Mouse (Mus musculus): ENCODE results near the gene Usp35. TPM values are rescaled to one million over a fixed set of nuclear protein-coding genes. Genes with fewer than 3 reads are reported as not detected.

Gene Usp35
- polyA plus RNA-seq, 2 experiments: 0.14 to 0.36 TPM

DNA sequence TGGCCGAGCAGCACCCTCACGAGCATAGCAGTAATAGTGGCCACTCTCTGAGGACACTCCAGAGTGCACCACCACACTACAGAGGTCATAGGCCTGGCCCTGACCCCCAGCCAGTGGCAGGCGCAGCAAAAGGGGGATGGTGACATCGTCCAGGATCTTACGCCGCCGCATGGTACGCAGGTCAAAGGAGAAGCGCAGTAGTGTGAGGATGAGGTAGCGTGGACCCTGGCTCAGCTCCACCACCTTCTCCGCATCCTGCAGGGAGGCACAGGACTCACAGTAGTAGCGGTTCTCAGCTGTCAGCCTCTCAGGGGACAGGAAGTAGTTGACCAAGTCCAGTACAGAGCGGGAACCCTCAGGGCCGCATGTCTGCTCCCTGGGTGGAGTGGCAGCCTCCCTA, 20.2 kb downstream of the Usp35 start:
- no peak overlapping the region for H3K4me2 ChIP-seq (ENCODE audit: low read depth)
- no peak for TF ChIP-seq CTCF (IDR thresholded peaks at IDR 0.05; ENCODE audit: low read depth)
- no peak for TF ChIP-seq EP300 (IDR thresholded peaks at IDR 0.05; ENCODE audit: low read depth)
- H3K27me3 ChIP-seq (ENCODE audit: control insufficient read depth, insufficient read depth, low read length): no peaks in the 10 kb centered on the region
- no peaks in the 10 kb centered on the region for H3K4me1 ChIP-seq (replicated peaks; ENCODE audit: control insufficient read depth in 2 of 2, insufficient read depth in 2 of 2, low read length in 1 of 2)
- H3K9ac ChIP-seq (replicated peaks): no peak overlapping the region
- ATAC-seq (ENCODE audit: insufficient read depth) (no peak), DNase-seq (ENCODE audit: low read depth in 3 of 3, low spot score in 3 of 3) (no peak)
- H3K27ac ChIP-seq: no peak overlapping the region
- WGBS (ENCODE audit: insufficient replicate concordance): 83% methylated on average over 14 of the region's 14 CpGs
- no peaks in the 10 kb centered on the region for H3K9me3 ChIP-seq (ENCODE audit: control insufficient read depth, low read length)
- H3K4me3 ChIP-seq (ENCODE audit: insufficient read depth in 1 of 2, low read depth in 2 of 2, low read length in 2 of 2): no peak overlapping the region
- H3K36me3 ChIP-seq (replicated peaks; ENCODE audit: control insufficient read depth, insufficient read depth, low read depth): no peaks in the 10 kb centered on the region

- no peak overlapping the region for H3K9ac ChIP-seq (replicated peaks)
- H3K27me3 ChIP-seq (ENCODE audit: control insufficient read depth, insufficient read depth, low read length): no peaks in the 10 kb centered on the region
- DNase-seq (ENCODE audit: low read depth in 3 of 3, low spot score in 3 of 3) (no peak), ATAC-seq (ENCODE audit: insufficient read depth) (no peak)
- H3K4me3 ChIP-seq (ENCODE audit: insufficient read depth in 1 of 2, low read depth in 2 of 2, low read length in 2 of 2): no peak overlapping the region
- WGBS (ENCODE audit: insufficient replicate concordance): 69% methylated on average over 3 of the region's 3 CpGs
- no peaks in the 10 kb centered on the region for H3K9me3 ChIP-seq (ENCODE audit: control insufficient read depth, low read length)
- no peaks in the 10 kb centered on the region for H3K4me1 ChIP-seq (replicated peaks; ENCODE audit: control insufficient read depth in 2 of 2, insufficient read depth in 2 of 2, low read length in 1 of 2)
- H3K4me2 ChIP-seq (ENCODE audit: low read depth): no peak overlapping the region
- H3K36me3 ChIP-seq (replicated peaks; ENCODE audit: control insufficient read depth, insufficient read depth, low read depth): no peaks in the 10 kb centered on the region
- TF ChIP-seq CTCF (IDR thresholded peaks at IDR 0.05; ENCODE audit: low read depth) (no peak), EP300 (IDR thresholded peaks at IDR 0.05; ENCODE audit: low read depth) (no peak)
- H3K27ac ChIP-seq: no peak overlapping the region
These were observed 21.5 kb downstream of the Usp35 start for GRCm38 (mm10) chr7:97310341-97310635.

DNA sequence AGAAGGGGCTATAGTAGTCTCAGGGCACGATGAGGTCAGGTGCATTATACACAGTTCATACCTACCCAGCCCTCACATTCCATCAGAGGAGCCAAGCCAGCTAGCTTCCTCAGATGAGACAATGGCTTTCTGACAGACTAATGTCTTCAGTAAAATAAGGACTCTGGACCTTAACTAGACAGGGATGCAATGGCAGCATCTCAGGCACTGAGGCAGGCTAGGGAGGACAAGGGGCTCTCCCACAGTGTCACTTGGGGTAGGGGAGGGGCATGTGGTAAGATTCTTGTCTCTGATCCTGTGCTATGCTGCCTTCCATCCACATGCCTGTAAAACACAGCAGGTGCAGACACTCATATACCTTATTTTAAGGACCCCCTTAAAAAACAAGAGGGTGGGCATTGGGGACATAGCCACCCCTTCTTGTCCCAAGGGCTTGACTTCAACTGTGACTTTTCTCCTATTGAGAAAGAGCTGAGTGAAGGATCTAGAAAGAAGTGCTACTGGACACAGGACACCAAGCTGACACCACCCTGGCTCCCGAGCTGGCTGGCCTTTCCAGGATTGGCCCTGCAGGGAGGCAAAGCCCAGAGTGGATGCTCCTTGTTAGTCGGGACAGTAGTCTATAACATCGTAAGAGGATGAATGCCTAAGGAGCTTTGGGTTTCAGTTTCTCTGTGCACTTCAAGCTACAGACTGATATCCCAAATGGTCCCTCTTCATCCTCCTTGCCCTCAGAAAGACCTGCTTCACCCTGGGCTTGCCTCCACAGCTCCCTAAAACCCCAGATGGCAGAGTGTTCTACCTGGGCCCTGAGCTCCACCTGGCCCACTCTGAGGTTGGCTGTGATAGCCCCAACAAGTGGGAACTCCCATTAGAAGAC, 22.1 kb downstream of the Usp35 start:
- ATAC-seq (ENCODE audit: insufficient read depth) (no peak), DNase-seq (ENCODE audit: low read depth in 3 of 3, low spot score in 3 of 3) (no peak)
- Histone ChIP-seq H3K36me3 (replicated peaks; ENCODE audit: control insufficient read depth, insufficient read depth, low read depth) (no peaks in the 10 kb centered on the region), H3K4me1 (replicated peaks; ENCODE audit: control insufficient read depth in 2 of 2, insufficient read depth in 2 of 2, low read length in 1 of 2) (no peaks in the 10 kb centered on the region), H3K4me3 (ENCODE audit: insufficient read depth in 1 of 2, low read depth in 2 of 2, low read length in 2 of 2) (no peak overlapping the region), H3K27ac (no peak overlapping the region), H3K9me3 (ENCODE audit: control insufficient read depth, low read length) (no peaks in the 10 kb centered on the region), H3K27me3 (ENCODE audit: control insufficient read depth, insufficient read depth, low read length) (no peaks in the 10 kb centered on the region), H3K9ac (replicated peaks) (no peak overlapping the region), H3K4me2 (ENCODE audit: low read depth) (no peak overlapping the region)
- 77% methylated on average over 4 of the region's 4 CpGs for WGBS (ENCODE audit: insufficient replicate concordance)
- TF ChIP-seq EP300 (IDR thresholded peaks at IDR 0.05; ENCODE audit: low read depth): no peak
- TF ChIP-seq CTCF (IDR thresholded peaks at IDR 0.05; ENCODE audit: low read depth): no peak

DNA sequence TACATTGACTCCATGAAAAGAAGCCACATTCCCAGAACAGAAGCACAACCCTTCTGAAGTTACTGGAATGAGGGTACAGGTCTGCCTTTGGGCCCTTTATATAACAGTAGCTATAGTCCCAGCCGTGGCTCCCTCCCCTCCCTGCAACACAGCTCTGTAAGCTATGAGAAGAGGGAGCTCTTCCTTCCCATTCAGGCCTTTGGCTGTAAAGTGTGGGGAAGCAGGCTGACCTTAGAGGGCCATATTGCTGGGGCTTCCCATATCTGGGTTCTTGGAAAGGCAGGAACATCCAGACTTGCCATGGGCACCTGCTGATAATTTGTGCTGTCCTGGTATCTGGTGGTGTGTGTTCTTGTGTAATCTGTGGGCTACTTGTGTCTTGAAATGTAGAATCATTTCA, 24.3 kb downstream of the Usp35 start:
- WGBS (ENCODE audit: insufficient replicate concordance): 60% methylated on average over 1 of the region's 1 CpGs
- ATAC-seq (ENCODE audit: insufficient read depth) (no peak), DNase-seq (ENCODE audit: low read depth in 3 of 3, low spot score in 3 of 3) (no peak)

GRCm38 (mm10) chr7:97306813-97307212, 25.0 kb downstream of the Usp35 start:
- TF ChIP-seq EP300 (IDR thresholded peaks at IDR 0.05; ENCODE audit: low read depth) (no peak), CTCF (IDR thresholded peaks at IDR 0.05; ENCODE audit: low read depth) (no peak)
- no peak overlapping the region for H3K4me3 ChIP-seq (ENCODE audit: insufficient read depth in 1 of 2, low read depth in 2 of 2, low read length in 2 of 2)
- no peak overlapping the region for H3K4me2 ChIP-seq (ENCODE audit: low read depth)
- no peak overlapping the region for H3K27ac ChIP-seq
- no peak for DNase-seq (ENCODE audit: low read depth in 3 of 3, low spot score in 3 of 3)
- no peak overlapping the region for H3K9ac ChIP-seq (replicated peaks)
- H3K9me3 ChIP-seq (ENCODE audit: control insufficient read depth, low read length): no peaks in the 10 kb centered on the region
- no peaks in the 10 kb centered on the region for H3K36me3 ChIP-seq (replicated peaks; ENCODE audit: control insufficient read depth, insufficient read depth, low read depth)
- WGBS (ENCODE audit: insufficient replicate concordance): 83% methylated on average over 2 of the region's 2 CpGs
- ATAC-seq (ENCODE audit: insufficient read depth): no peak
- H3K27me3 ChIP-seq (ENCODE audit: control insufficient read depth, insufficient read depth, low read length): no peaks in the 10 kb centered on the region
- H3K4me1 ChIP-seq (replicated peaks; ENCODE audit: control insufficient read depth in 2 of 2, insufficient read depth in 2 of 2, low read length in 1 of 2): no peaks in the 10 kb centered on the region

More for the DNA sequence above, 24.3 kb downstream of the Usp35 start:
- Histone ChIP-seq H3K9me3 (ENCODE audit: control insufficient read depth, low read length) (no peaks in the 10 kb centered on the region), H3K9ac (replicated peaks) (no peak overlapping the region), H3K4me2 (ENCODE audit: low read depth) (no peak overlapping the region), H3K4me1 (replicated peaks; ENCODE audit: control insufficient read depth in 2 of 2, insufficient read depth in 2 of 2, low read length in 1 of 2) (no peaks in the 10 kb centered on the region), H3K4me3 (ENCODE audit: insufficient read depth in 1 of 2, low read depth in 2 of 2, low read length in 2 of 2) (no peak overlapping the region), H3K36me3 (replicated peaks; ENCODE audit: control insufficient read depth, insufficient read depth, low read depth) (no peaks in the 10 kb centered on the region), H3K27ac (no peak overlapping the region), H3K27me3 (ENCODE audit: control insufficient read depth, insufficient read depth, low read length) (no peaks in the 10 kb centered on the region)
- no peak for TF ChIP-seq EP300 (IDR thresholded peaks at IDR 0.05; ENCODE audit: low read depth)
- no peak for TF ChIP-seq CTCF (IDR thresholded peaks at IDR 0.05; ENCODE audit: low read depth)
